In genomic region chr9:87049425-87049824, GRCm38 (mm10) we compare ENCODE assay signal across 12 mouse cellular contexts. TPM values are rescaled to one million over a fixed set of nuclear protein-coding genes. Genes with fewer than 3 reads are reported as not detected.
DNase-seq lines count a peak whose midpoint lies in the region; ATAC-seq and TF ChIP-seq lines count a peak whose summit lies in the region.
"Had no signal": no experiment of that assay in that cellular context is flagged by ENCODE, and none has a peak within 500 bp of the region (broad histone marks: within the 10 kb centered on the region; RNA-seq: fewer than 3 reads in every experiment).

No protein-coding gene starts in this region.

- H3K4me1 ChIP-seq in heart, embryonic 10.5 days = no peaks in the 10 kb centered on the region
- no peaks in the 10 kb centered on the region for H3K4me1 ChIP-seq in lung, postnatal 0 days (ENCODE audit: insufficient read depth, low read depth, low read length)
- H3K4me1 ChIP-seq: limb, embryonic 15.5 days had no signal

- peak; percentile 30 to 41 for DNase-seq in heart, adult 18-20 months
- DNase-seq in heart, embryonic 10.5 days (ENCODE audit: low spot score) = no peak
- peak; percentile 9 to 52 for DNase-seq in left cerebral cortex, postnatal 10 days (ENCODE audit: extremely low spot score in 1 of 2, low spot score in 2 of 2)
- DNase-seq in left cerebral cortex, adult 9 months (ENCODE audit: low spot score in 2 of 2) = no peak
- DNase-seq in brain, embryonic 14.5 days (ENCODE audit: low read depth) = peak; percentile 61
- peak; percentile 29 for DNase-seq in lung, postnatal 0 days (ENCODE audit: low spot score)
- no peak for DNase-seq in spleen, adult 18-20 months
- DNase-seq: cerebellum, adult 9-10 months had no signal

- 88% methylated on average over 4 of the region's 4 CpGs for WGBS in heart, embryonic 10.5 days
- 74% methylated on average over 4 of the region's 4 CpGs for WGBS in lung, postnatal 0 days

- no peak overlapping the region for H3K9ac ChIP-seq in lung, postnatal 0 days (replicated peaks; ENCODE audit: low read depth)
- H3K9ac ChIP-seq: embryonic facial prominence, embryonic 13.5 days; limb, embryonic 15.5 days had no signal

- H3K4me2 ChIP-seq in lung, postnatal 0 days (replicated peaks; ENCODE audit: low read depth, low read length) = no peak overlapping the region
- H3K4me2 ChIP-seq: embryonic facial prominence, embryonic 13.5 days; limb, embryonic 15.5 days had no signal

- peaks cover 3% of the 10 kb centered on the region; the same call in 1 of the 2 replicates for H3K36me3 ChIP-seq in heart, embryonic 10.5 days
- H3K36me3 ChIP-seq in lung, postnatal 0 days (ENCODE audit: insufficient read depth, low read length) = 0 out of 2 replicates have a peak, but pooled peaks cover 5% of the 10 kb centered on the region
- H3K36me3 ChIP-seq: limb, embryonic 15.5 days had no signal

- no peak for ATAC-seq in lung, postnatal 0 days

- no peaks in the 10 kb centered on the region for H3K9me3 ChIP-seq in heart, embryonic 10.5 days
- no peaks in the 10 kb centered on the region for H3K9me3 ChIP-seq in lung, postnatal 0 days (ENCODE audit: low read length)
- H3K9me3 ChIP-seq: embryonic facial prominence, embryonic 13.5 days; limb, embryonic 15.5 days had no signal

- no peak overlapping the region for H3K27ac ChIP-seq in heart, embryonic 10.5 days
- no peak overlapping the region for H3K27ac ChIP-seq in lung, postnatal 0 days (ENCODE audit: low read length)
- H3K27ac ChIP-seq: embryonic facial prominence, embryonic 13.5 days; limb, embryonic 15.5 days; macrophage had no signal

- H3K27me3 ChIP-seq in heart, embryonic 10.5 days (ENCODE audit: insufficient read depth, poor library complexity, severe bottlenecking) = no peaks in the 10 kb centered on the region
- H3K27me3 ChIP-seq in lung, postnatal 0 days (replicated peaks; ENCODE audit: insufficient read depth, low read length) = no peaks in the 10 kb centered on the region
- H3K27me3 ChIP-seq: embryonic facial prominence, embryonic 13.5 days; limb, embryonic 15.5 days had no signal

- H3K4me3 ChIP-seq in heart, embryonic 10.5 days = no peak overlapping the region
- no peak overlapping the region for H3K4me3 ChIP-seq in lung, postnatal 0 days (ENCODE audit: low read depth, low read length)
- H3K4me3 ChIP-seq: embryonic facial prominence, embryonic 13.5 days; limb, embryonic 15.5 days had no signal

- TF ChIP-seq CTCF in brain, embryonic 14.5 days (IDR thresholded peaks at IDR 0.05; ENCODE audit: borderline replicate concordance, extremely low read depth, insufficient read depth, insufficient read length) = no peak
- no peak for TF ChIP-seq CTCF in lung, postnatal 0 days (IDR thresholded peaks at IDR 0.05)

- intact Hi-C loops in left cerebral cortex, postnatal 10 days (cut with DNase I) = no loop called here

- TF ChIP-seq POLR2A in brain, embryonic 14.5 days (IDR thresholded peaks at IDR 0.05; ENCODE audit: borderline replicate concordance, extremely low read depth, insufficient read depth, insufficient read length, poor library complexity, severe bottlenecking) = no peak

- no peak for TF ChIP-seq EP300 in lung, postnatal 0 days (IDR thresholded peaks at IDR 0.05)

RNA-seq across cellular contexts. Expression of gene Cyb5r4, which starts 27.6 kb away (rescaled TPM):
- total RNA-seq in heart, adult 18-20 months (2021) = 10 to 100 TPM; 30.5 to 31.0 TPM
- 54.6 and 59.1 TPM in 2 replicates for polyA plus RNA-seq in heart, embryonic 10.5 days (2016; fragmentation: Nextera tagmentation; extraction: Ambion mirVana)
- total RNA-seq in left cerebral cortex, postnatal 10 days (2021) = 10 to 100 TPM; 30.3 to 32.0 TPM
- 34.2 and 36.0 TPM in 2 replicates for polyA plus RNA-seq in brain, embryonic 14.5 days (2012; rRNA removed)
- polyA plus RNA-seq in lung, postnatal 0 days (2015; fragmentation: Nextera tagmentation; extraction: Ambion mirVana) = 42.6 and 45.7 TPM in 2 replicates

RNA-seq across cellular contexts. Expression of gene Ripply2, which starts 34.1 kb away (rescaled TPM):
- total RNA-seq in heart, adult 18-20 months (2021) = not detected
- 0.29 and 0.32 TPM in 2 replicates for polyA plus RNA-seq in heart, embryonic 10.5 days (2016; fragmentation: Nextera tagmentation; extraction: Ambion mirVana)
- total RNA-seq in left cerebral cortex, postnatal 10 days (2021) = 1 to 10 TPM; 4.4 to 6.5 TPM
- polyA plus RNA-seq in brain, embryonic 14.5 days (2012; rRNA removed) = 2.9 and 3.1 TPM in 2 replicates
- not detected in 2 replicates for polyA plus RNA-seq in lung, postnatal 0 days (2015; fragmentation: Nextera tagmentation; extraction: Ambion mirVana)
- polyA plus RNA-seq: embryonic facial prominence, embryonic 13.5 days; limb, embryonic 15.5 days; macrophage; testis, adult 2 months had no signal

Comparison
In these comparisons a context has a peak if more than half of its experiments do, and no peak if none do; other contexts are left out.
1. DNase-seq: peak in heart, adult 18-20 months (2 of 2), left cerebral cortex, postnatal 10 days (2 of 2), brain, embryonic 14.5 days (single experiment) and lung, postnatal 0 days (single experiment); none in heart, embryonic 10.5 days (single experiment), left cerebral cortex, adult 9 months (0 of 2) and spleen, adult 18-20 months (0 of 2).